Mouse (Mus musculus): ENCODE measurements around the gene Gm19410. TPM values are rescaled to one million over a fixed set of nuclear protein-coding genes. Genes with fewer than 3 reads are reported as not detected.

Gm19410 gene
- 10 to 100 TPM; 26.8 to 32.5 TPM for total RNA-seq (2021)

DNA sequence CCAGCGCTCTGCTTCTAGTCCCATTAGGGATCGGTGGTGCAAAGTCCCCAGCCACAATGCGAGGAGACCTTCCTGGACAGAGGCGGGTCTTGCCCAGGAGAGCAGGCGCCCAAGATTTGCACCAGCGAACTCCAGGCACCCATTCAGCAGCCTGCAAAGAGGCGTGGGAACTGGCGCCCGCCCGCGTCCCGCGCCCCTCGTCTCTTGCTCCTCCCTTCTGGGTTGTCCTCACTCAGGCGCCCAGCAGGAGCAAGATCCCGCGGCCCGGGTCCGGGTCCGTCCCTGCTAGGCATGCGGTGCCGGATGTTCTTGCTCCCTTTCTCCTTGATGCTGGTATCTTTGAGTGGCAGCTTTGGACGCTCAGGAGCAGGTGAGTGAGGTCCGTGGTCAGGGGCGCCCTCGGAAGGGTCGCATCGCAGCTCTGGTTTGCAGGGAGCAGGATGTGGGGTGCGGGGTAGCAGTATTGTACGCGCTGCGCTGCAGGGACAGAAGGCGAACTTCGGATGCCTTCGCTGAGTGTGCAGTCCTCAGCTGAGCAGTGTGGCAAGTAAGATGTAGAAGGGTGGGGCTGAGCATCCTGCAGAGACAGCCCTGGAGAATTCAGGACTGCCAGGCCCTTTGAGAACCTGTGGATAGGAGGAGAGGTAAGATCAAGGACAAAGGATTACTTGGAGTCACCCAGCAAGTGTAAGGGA lies at the start of gene Gm19410:
Gene Gm19410 (plus strand): TSS at position 292 of the 695 bp plus-strand sequence.
- intact Hi-C loops (cut with DNase I), result loop anchor here (5.0 kb wide), 1 partner anchor 33 kb away; no protein-coding TSS in a partner anchor
- DNase-seq (ENCODE audit: extremely low spot score in 1 of 2, low spot score in 2 of 2), result peak; percentile 31 to 59

DNA sequence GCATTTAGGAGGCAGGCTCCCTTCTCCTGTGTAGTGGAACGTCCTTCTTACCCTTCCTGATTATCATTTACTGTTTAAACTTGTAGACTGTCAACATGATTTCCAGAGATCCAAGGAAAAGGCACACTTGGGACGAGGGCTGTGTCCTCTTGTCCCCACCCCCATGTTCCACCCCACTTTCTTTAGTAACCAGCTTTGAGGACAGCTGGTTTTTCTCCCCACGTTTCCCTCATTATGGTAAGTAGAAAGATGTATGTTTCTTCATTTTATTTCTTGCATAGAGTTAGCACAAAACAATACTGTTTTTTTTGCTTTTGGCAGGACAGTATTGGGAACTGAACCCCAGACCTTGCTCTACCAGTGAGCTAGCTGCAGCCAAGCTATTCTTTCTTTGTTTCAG lies 34.8 kb upstream of the Gm19410 start:
- intact Hi-C loops (cut with DNase I), result loop anchor here (5.0 kb wide), 2 partner anchors 37 to 452 kb away; partner anchors contain the start of gene Gm19410
- no peak for DNase-seq (ENCODE audit: extremely low spot score in 1 of 2, low spot score in 2 of 2)

DNA sequence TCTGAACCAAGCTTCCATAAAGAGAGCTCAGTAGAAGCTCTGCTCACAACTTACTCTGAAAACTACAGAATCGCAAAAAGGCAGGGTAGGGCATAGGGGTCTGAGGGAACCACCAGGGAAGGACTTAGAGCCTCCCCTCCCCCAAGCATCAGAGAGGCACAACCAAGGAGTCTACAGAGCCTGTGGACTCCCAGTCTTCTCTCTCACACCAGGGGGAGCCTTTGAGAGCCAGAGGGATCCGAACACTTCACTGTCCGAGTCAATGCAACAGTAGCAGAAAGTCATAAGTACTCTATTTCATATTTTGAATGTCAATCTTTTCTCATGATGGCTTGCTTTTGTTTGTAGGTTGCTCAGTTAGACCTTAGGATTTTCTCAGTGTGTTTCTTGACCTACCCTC lies 30.2 kb upstream of the Gm19410 start:
- intact Hi-C loops (cut with DNase I), result no loop called here
- no peak for DNase-seq (ENCODE audit: extremely low spot score in 1 of 2, low spot score in 2 of 2)

DNA sequence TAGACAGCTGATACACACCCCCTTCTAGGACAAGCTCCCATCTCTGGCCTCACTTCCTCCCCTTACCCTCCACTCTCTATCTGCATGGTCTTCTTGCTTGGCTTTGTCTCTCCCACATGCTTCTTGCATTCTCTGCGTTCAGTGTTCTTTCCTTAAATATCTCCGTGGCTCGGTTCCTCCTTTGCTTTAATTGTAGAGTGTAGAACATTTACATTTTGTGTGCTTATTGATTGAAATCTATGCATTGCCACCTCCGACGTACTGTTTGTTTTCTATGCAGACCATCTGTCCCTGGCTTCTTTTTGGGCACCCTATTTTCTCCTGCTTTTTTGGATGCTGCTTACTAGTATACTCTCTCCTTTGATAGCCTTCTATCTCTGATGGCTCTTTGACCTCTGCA lies 9.4 kb upstream of the Gm19410 start:
- no peak for DNase-seq (ENCODE audit: extremely low spot score in 1 of 2, low spot score in 2 of 2)
- intact Hi-C loops (cut with DNase I), result no loop called here

DNA sequence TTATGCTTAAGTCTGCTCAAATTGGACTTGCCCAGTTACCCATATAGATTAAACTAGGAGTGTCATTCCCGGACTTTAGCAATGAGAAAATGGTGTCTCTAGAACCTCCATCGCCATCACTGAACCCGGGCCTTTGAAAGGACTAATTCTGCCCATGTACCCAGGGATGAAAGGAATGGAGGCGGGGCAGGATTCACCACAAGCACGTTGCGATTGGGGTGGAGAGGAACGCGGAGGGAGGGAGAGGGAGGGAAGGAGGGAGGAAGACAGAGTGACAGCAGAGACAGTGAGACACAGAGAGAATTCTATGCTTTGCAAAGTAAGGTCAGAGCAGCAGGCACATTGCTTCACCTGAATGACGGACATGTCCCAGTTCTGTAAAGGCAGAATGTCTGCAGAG lies 570 bp upstream of the Gm19410 start:
- DNase-seq (ENCODE audit: extremely low spot score in 1 of 2, low spot score in 2 of 2), result no peak
- intact Hi-C loops (cut with DNase I), result loop anchor here (5.0 kb wide), 1 partner anchor 33 kb away; no protein-coding TSS in a partner anchor

DNA sequence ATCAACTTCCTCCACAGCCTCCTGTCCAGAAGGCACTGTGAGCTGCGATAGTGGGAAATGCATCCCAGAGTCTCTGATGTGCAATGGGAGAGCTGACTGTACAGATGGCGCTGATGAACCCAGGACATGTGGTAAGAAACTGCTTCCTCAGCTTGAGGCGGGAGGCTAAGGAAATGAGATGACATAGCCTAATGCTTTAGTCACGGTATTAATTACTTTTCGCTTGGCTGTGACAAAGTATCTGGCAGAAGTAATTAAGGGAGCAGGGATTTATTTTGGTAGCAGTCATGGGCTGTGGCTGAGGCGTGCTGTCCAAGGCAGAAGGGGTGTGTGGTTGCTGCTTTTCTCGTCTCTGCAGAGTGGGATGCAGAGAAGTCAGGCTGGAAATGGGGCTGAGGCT lies 7.9 kb downstream of the Gm19410 start:
- intact Hi-C loops (cut with DNase I), result no loop called here
- DNase-seq (ENCODE audit: extremely low spot score in 1 of 2, low spot score in 2 of 2), result no peak

Small RNA genes within 50 kb of the gene (microRNA-seq; reads per million reads assigned to microRNA genes)
- not detected for gene Gm44474
